Comparison of ENCODE assay signal across 22 mouse cellular contexts in genomic region chr6:39523161-39523560, GRCm38 (mm10). TPM values are rescaled to one million over a fixed set of nuclear protein-coding genes. Genes with fewer than 3 reads are reported as not detected.
DNase-seq lines count a peak whose midpoint lies in the region; ATAC-seq and TF ChIP-seq lines count a peak whose summit lies in the region.
"Had no signal": no experiment of that assay in that cellular context is flagged by ENCODE, and none has a peak within 500 bp of the region (broad histone marks: within the 10 kb centered on the region; RNA-seq: fewer than 3 reads in every experiment).

No protein-coding gene starts in this region.

- H3K36me3 ChIP-seq in E14TG2a.4 (ENCODE audit: insufficient read depth, low read length), result peaks cover 45% of the 10 kb centered on the region
- peaks cover 31% of the 10 kb centered on the region for H3K36me3 ChIP-seq in hindbrain, postnatal 0 days (ENCODE audit: insufficient read depth, low read length)

- no peak overlapping the region for H3K9ac ChIP-seq in hindbrain, postnatal 0 days (replicated peaks; ENCODE audit: low read length)
- H3K9ac ChIP-seq: heart, embryonic 13.5 days; hindbrain, embryonic 13.5 days; limb, embryonic 12.5 days; liver, postnatal 0 days; stomach, embryonic 15.5 days had no signal

- 89% methylated on average over 13 of the region's 13 CpGs for WGBS in hindbrain, postnatal 0 days

- no peak for ATAC-seq in hindbrain, postnatal 0 days
- ATAC-seq: inflammation-experienced regulatory T-cells, adult 6 months; liver, postnatal 0 days had no signal

- H3K9me3 ChIP-seq in E14TG2a.4 (ENCODE audit: low read length), result peaks cover 13% of the 10 kb centered on the region
- peaks cover 9% of the 10 kb centered on the region; the same call in 1 of the 2 replicates for H3K9me3 ChIP-seq in hindbrain, postnatal 0 days (ENCODE audit: low read length)
- H3K9me3 ChIP-seq: stomach, embryonic 15.5 days had no signal

- intact Hi-C loops in left cerebral cortex, postnatal 4 days (cut with DNase I), result no loop called here

- H3K4me2 ChIP-seq in hindbrain, postnatal 0 days (ENCODE audit: low read depth, low read length), result no peak overlapping the region
- H3K4me2 ChIP-seq: heart, embryonic 13.5 days; hindbrain, embryonic 13.5 days; limb, embryonic 12.5 days; liver, embryonic 11.5 days; midbrain, embryonic 11.5 days; stomach, embryonic 15.5 days had no signal

- no peak overlapping the region for H3K27ac ChIP-seq in hindbrain, postnatal 0 days
- H3K27ac ChIP-seq: forebrain, embryonic 10.5 days; heart, adult 2 months; heart, embryonic 13.5 days; hindbrain, embryonic 13.5 days; kidney, postnatal 0 days; limb, embryonic 12.5 days; stomach, embryonic 15.5 days had no signal

- no peak for TF ChIP-seq CTCF in E14TG2a.4 (conservative IDR thresholded peaks at IDR 0.05; ENCODE audit: low read length)
- no peak for TF ChIP-seq CTCF in hindbrain, postnatal 0 days (IDR thresholded peaks at IDR 0.05; ENCODE audit: low read depth)

- peak overlapping the region; percentile 39 for H3K4me3 ChIP-seq in E14TG2a.4 (replicated peaks; ENCODE audit: low read length)
- no peak overlapping the region for H3K4me3 ChIP-seq in hindbrain, postnatal 0 days (ENCODE audit: low read length)
- H3K4me3 ChIP-seq: forebrain, embryonic 10.5 days; heart, adult 2 months; heart, embryonic 13.5 days; hindbrain, embryonic 13.5 days; limb, embryonic 12.5 days; stomach, embryonic 15.5 days had no signal

- peaks cover 29% of the 10 kb centered on the region for H3K4me1 ChIP-seq in E14TG2a.4 (replicated peaks; ENCODE audit: low read depth, low read length)
- peaks cover 8% of the 10 kb centered on the region for H3K4me1 ChIP-seq in hindbrain, postnatal 0 days (ENCODE audit: insufficient read depth, low read length)

- no peaks in the 10 kb centered on the region for H3K27me3 ChIP-seq in E14TG2a.4 (ENCODE audit: insufficient read depth, low read length)
- no peaks in the 10 kb centered on the region for H3K27me3 ChIP-seq in hindbrain, postnatal 0 days (ENCODE audit: insufficient read depth, low read length)
- H3K27me3 ChIP-seq: heart, embryonic 13.5 days; hindbrain, embryonic 13.5 days; limb, embryonic 12.5 days; stomach, embryonic 15.5 days had no signal

- peak; percentile 27 for DNase-seq in left cerebral cortex, postnatal 4 days
- no peak for DNase-seq in left cerebral cortex, adult 11 months (ENCODE audit: low spot score)
- peak; percentile 78 for DNase-seq in cerebellum, adult 8-10 months
- peak; percentile 84 for DNase-seq in cerebellum, postnatal 36 days
- no peak for DNase-seq in hindbrain, postnatal 0 days (ENCODE audit: low spot score)
- DNase-seq in right cerebral cortex, adult 18-20 months, result no peak
- DNase-seq: gastrocnemius, postnatal 36 days; heart, adult 2 months; heart, postnatal 14 days; kidney, adult 2 months; liver, postnatal 0 days; thymus, adult 18-20 months had no signal

RNA-seq across cellular contexts. Expression of gene Dennd2a, which starts 34.5 kb away (rescaled TPM):
- 10 to 100 TPM; 25.9 to 27.0 TPM for total RNA-seq in left cerebral cortex, postnatal 4 days (2021)
- 19.2 and 30.4 TPM in 2 replicates for total RNA-seq in hindbrain, postnatal 0 days (2014; rRNA removed)
- 13.2 and 14.6 TPM in 2 replicates for polyA plus RNA-seq in hindbrain, postnatal 0 days (2015; fragmentation: Nextera tagmentation; extraction: Ambion mirVana)

RNA-seq across cellular contexts. Expression of gene Adck2, which starts 50.5 kb away (rescaled TPM):
- total RNA-seq in left cerebral cortex, postnatal 4 days (2021), result 10 to 100 TPM; 31.2 to 33.2 TPM
- 14.8 and 18.8 TPM in 2 replicates for total RNA-seq in hindbrain, postnatal 0 days (2014; rRNA removed)
- polyA plus RNA-seq in hindbrain, postnatal 0 days (2015; fragmentation: Nextera tagmentation; extraction: Ambion mirVana), result 35.6 and 36.9 TPM in 2 replicates

Comparison
In these comparisons a context has a peak if more than half of its experiments do, and no peak if none do; other contexts are left out.
1. DNase-seq: peak in left cerebral cortex, postnatal 4 days (single experiment), cerebellum, adult 8-10 months (single experiment) and cerebellum, postnatal 36 days (2 of 2); none in left cerebral cortex, adult 11 months (single experiment), hindbrain, postnatal 0 days (single experiment) and right cerebral cortex, adult 18-20 months (single experiment).